ENCODE assay signal across 9 mouse cellular contexts in the genomic region with DNA sequence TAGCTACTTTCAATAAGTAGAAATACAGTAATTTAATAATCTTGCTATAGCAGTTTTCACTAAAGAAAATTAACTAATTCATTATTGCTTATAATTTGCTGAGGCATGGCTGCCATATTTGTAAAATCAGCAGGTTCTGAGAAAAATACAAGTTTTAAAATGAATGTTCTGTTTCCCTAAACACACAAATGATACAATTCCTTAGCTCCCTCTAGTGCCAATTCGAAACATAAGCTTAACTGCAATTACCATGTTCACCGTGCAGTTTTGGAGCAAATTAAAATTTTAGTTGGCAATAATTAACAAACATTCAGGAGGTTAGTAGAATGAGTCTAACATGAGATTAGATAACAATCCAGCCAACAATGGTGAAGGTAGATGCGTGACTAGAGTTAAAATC.
DNase-seq lines count a peak whose midpoint lies in the region; ATAC-seq and TF ChIP-seq lines count a peak whose summit lies in the region.
"Had no signal": no experiment of that assay in that cellular context is flagged by ENCODE, and none has a peak within 500 bp of the region (broad histone marks: within the 10 kb centered on the region; RNA-seq: fewer than 3 reads in every experiment).

No protein-coding gene starts in this region.

- no peaks in the 10 kb centered on the region for H3K9me3 ChIP-seq in kidney, embryonic 16.5 days (ENCODE audit: low read length)
- H3K9me3 ChIP-seq: stomach, embryonic 15.5 days had no signal

- ATAC-seq in kidney, embryonic 16.5 days (ENCODE audit: low FRiP score, low TSS enrichment): no peak

- TF ChIP-seq CTCF in kidney, adult 2 months (conservative IDR thresholded peaks at IDR 0.05; ENCODE audit: insufficient read depth, insufficient read length, low read depth, low read length): no peak

- no peak for TF ChIP-seq POLR2A in kidney, adult 2 months (IDR thresholded peaks at IDR 0.05; ENCODE audit: low read depth, low read length)

- no peak overlapping the region for H3K9ac ChIP-seq in kidney, embryonic 16.5 days (replicated peaks; ENCODE audit: low read length)
- H3K9ac ChIP-seq: stomach, embryonic 15.5 days had no signal

- H3K4me1 ChIP-seq in kidney, adult 2 months (ENCODE audit: control insufficient read depth, insufficient read depth, low read length): no peaks in the 10 kb centered on the region
- no peaks in the 10 kb centered on the region for H3K4me1 ChIP-seq in kidney, embryonic 16.5 days (ENCODE audit: insufficient read depth, low read length)
- H3K4me1 ChIP-seq: stomach, embryonic 15.5 days had no signal

- no peak overlapping the region for H3K4me2 ChIP-seq in kidney, embryonic 16.5 days (replicated peaks; ENCODE audit: low read depth, low read length)
- H3K4me2 ChIP-seq: stomach, embryonic 15.5 days had no signal

- DNase-seq in kidney, adult 2 months: peak; percentile 4
- peak; percentile 6 for DNase-seq in lung, postnatal 10 days
- DNase-seq in lung, adult 18-20 months: no peak
- DNase-seq in adipocyte (ENCODE audit: low spot score): peak; percentile 67
- DNase-seq in retina, postnatal 1 day: peak; percentile 42
- no peak for DNase-seq in ovary, adult 18-20 months (ENCODE audit: low spot score)
- DNase-seq: layer of hippocampus, adult 9-11 months had no signal

- 20% methylated on average over 3 of the region's 3 CpGs for WGBS in kidney, adult 2 months
- 35% methylated on average over 3 of the region's 3 CpGs for WGBS in kidney, embryonic 16.5 days

- H3K36me3 ChIP-seq in kidney, adult 2 months (ENCODE audit: control insufficient read depth, insufficient read depth, low read length): no peaks in the 10 kb centered on the region
- H3K36me3 ChIP-seq in kidney, embryonic 16.5 days (ENCODE audit: insufficient read depth, low read length): no peaks in the 10 kb centered on the region
- H3K36me3 ChIP-seq: stomach, embryonic 15.5 days had no signal

- H3K4me3 ChIP-seq in kidney, adult 2 months (ENCODE audit: insufficient read depth, low read depth, low read length): no peak overlapping the region
- no peak overlapping the region for H3K4me3 ChIP-seq in kidney, embryonic 16.5 days (ENCODE audit: low read length)
- H3K4me3 ChIP-seq: stomach, embryonic 15.5 days had no signal

- H3K27me3 ChIP-seq in kidney, adult 2 months (replicated peaks; ENCODE audit: control insufficient read depth, insufficient read depth, low read length): no peaks in the 10 kb centered on the region
- no peaks in the 10 kb centered on the region for H3K27me3 ChIP-seq in kidney, embryonic 16.5 days (ENCODE audit: insufficient read depth, low read length)
- H3K27me3 ChIP-seq: stomach, embryonic 15.5 days had no signal

- no peak overlapping the region for H3K27ac ChIP-seq in kidney, adult 2 months (ENCODE audit: insufficient read depth, low read depth, low read length)
- H3K27ac ChIP-seq in kidney, embryonic 16.5 days (ENCODE audit: low read length): no peak overlapping the region
- H3K27ac ChIP-seq: stomach, embryonic 15.5 days had no signal

Comparison
In these comparisons a context has a peak if more than half of its experiments do, and no peak if none do; other contexts are left out.
1. DNase-seq: peak in kidney, adult 2 months (single experiment), lung, postnatal 10 days (single experiment), adipocyte (single experiment) and retina, postnatal 1 day (single experiment); none in lung, adult 18-20 months (0 of 2) and ovary, adult 18-20 months (single experiment).